Mouse (Mus musculus) liver, adult 2 months (tissue): ENCODE results near the gene Jade1.

ENCODE experiments used
- CTCF ChIP-seq: fragments of 200-500 bp; IDR thresholded peaks from 2 replicates; pipeline ENCODE4 v1.5.1; 2011; ENCODE audit warnings: low read depth, low read length, control low read depth
- POLR2A ChIP-seq: fragments of 200-500 bp; IDR thresholded peaks from 2 replicates; pipeline ENCODE4 v1.6.1; 2011; ENCODE audit warnings: low read length, control low read depth; ENCODE audit not compliant: insufficient read depth; ENCODE audit errors: extremely low read depth

GRCm38 (mm10) chr3:41523460-41523859 lies 32.1 kb upstream of the Jade1 start:
- TF ChIP-seq CTCF (no peak), POLR2A (no peak)
